In genomic region chr8:88668400-88669086, GRCm38 (mm10) we compare ENCODE assay signal across 1 mouse cellular context.
TF ChIP-seq lines count a peak whose summit lies in the region.

No protein-coding gene starts in this region.

TF ChIP-seq in CH12.LX, 34 proteins besides CTCF, POLR2A, EP300 and RAD21 (continued from another document):
- TF ChIP-seq MAFK (IDR thresholded peaks at IDR 0.05; ENCODE audit: insufficient replicate concordance, low read length) = 0 out of 2 replicates have a peak, but pooled peaks have one; percentile 49
- TF ChIP-seq RCOR1 (conservative IDR thresholded peaks at IDR 0.05; ENCODE audit: low read depth, low read length) = peak; percentile 81
- peak; percentile 93 for TF ChIP-seq UBTF (IDR thresholded peaks at IDR 0.05; ENCODE audit: low read depth, low read length)
- no peak for TF ChIP-seq E2F4 (IDR thresholded peaks at IDR 0.05; ENCODE audit: insufficient replicate concordance, low read depth, low read length)
- no peak for TF ChIP-seq ZMIZ1 (IDR thresholded peaks at IDR 0.05; ENCODE audit: low read depth, low read length)
- peak; percentile 91 for TF ChIP-seq MEF2A (IDR thresholded peaks at IDR 0.05; ENCODE audit: borderline replicate concordance, low read depth, low read length)
- peak; percentile 84; the same call in 1 of the 2 replicates for TF ChIP-seq MAZ (IDR thresholded peaks at IDR 0.05; ENCODE audit: low read depth, low read length)
- TF ChIP-seq ETS1 (conservative IDR thresholded peaks at IDR 0.05; ENCODE audit: low read depth, low read length) = peak; percentile 99
- TF ChIP-seq MXI1 (IDR thresholded peaks at IDR 0.05; ENCODE audit: low read depth, low read length) = peak; percentile 93
- peak; percentile 85 for TF ChIP-seq TBP (conservative IDR thresholded peaks at IDR 0.05; ENCODE audit: low read depth, low read length)
- peak; percentile 3; the same call in 1 of the 2 replicates for TF ChIP-seq HCFC1 (IDR thresholded peaks at IDR 0.05; ENCODE audit: low read depth, low read length)
- peak; percentile 70; the same call in 1 of the 2 replicates for TF ChIP-seq CHD1 (IDR thresholded peaks at IDR 0.05; ENCODE audit: low read depth, low read length)
- peak; percentile 82 for TF ChIP-seq JUN (IDR thresholded peaks at IDR 0.05; ENCODE audit: insufficient read depth, low read depth, low read length)
- peak; percentile 83; the same call in 1 of the 2 replicates for TF ChIP-seq MYC (IDR thresholded peaks at IDR 0.05; ENCODE audit: low read depth, low read length)
- TF ChIP-seq KAT2A (IDR thresholded peaks at IDR 0.05; ENCODE audit: insufficient replicate concordance, low read length) = 0 out of 2 replicates have a peak, but pooled peaks have one; percentile 20
- TF ChIP-seq ZKSCAN1 (IDR thresholded peaks at IDR 0.05; ENCODE audit: borderline replicate concordance, low read depth, low read length) = no peak
- TF ChIP-seq PAX5 (IDR thresholded peaks at IDR 0.05; ENCODE audit: low read length) = no peak
- TF ChIP-seq TCF12 (IDR thresholded peaks at IDR 0.05; ENCODE audit: low read depth, low read length) = peak; percentile 82; the same call in 1 of the 2 replicates
TF ChIP-seq in CH12.LX: peak in this region for 23.
